Mouse (Mus musculus) heart, adult 8-10 months (tissue): ENCODE results near the gene Igf2r. TPM values are rescaled to one million over a fixed set of nuclear protein-coding genes. Genes with fewer than 3 reads are reported as not detected.

ENCODE experiments used
- DNase-seq: peaks from one replicate; pipeline ENCODE4 v3.0.0; 2022; ENCODE audit warnings: low spot score
- total RNA-seq, 4 experiments: library from RNA; stranded (reverse); gene quantifications; 2 replicates each; pipeline ENCODE4 v1.2.4; 2022

Igf2r gene
- total RNA-seq, 4 experiments from 2014 or later, result 103 to 124 (median 118) TPM

GRCm38 (mm10) chr17:12782861-12783847 lies 13.7 kb upstream of the Igf2r start:
- DNase-seq, result no peak

GRCm38 (mm10) chr17:12781101-12781500 lies 11.6 kb upstream of the Igf2r start:
- DNase-seq, result no peak

- no peak for DNase-seq
Observed at GRCm38 (mm10) chr17:12780125-12780524, 10.7 kb upstream of the Igf2r start.

GRCm38 (mm10) chr17:12779442-12779841 lies 10.0 kb upstream of the Igf2r start:
- DNase-seq, result no peak

- DNase-seq, result no peak
Observed at GRCm38 (mm10) chr17:12773956-12774355, 4.5 kb upstream of the Igf2r start.

- no peak for DNase-seq
Observed at GRCm38 (mm10) chr17:12770500-12770899, 1.0 kb upstream of the Igf2r start.

- DNase-seq, result no peak
Observed at GRCm38 (mm10) chr17:12768415-12769379, 767 bp downstream of the Igf2r start.

- DNase-seq, result no peak
Observed at GRCm38 (mm10) chr17:12767294-12767852, 2.1 kb downstream of the Igf2r start.

GRCm38 (mm10) chr17:12763412-12763811 lies 6.1 kb downstream of the Igf2r start:
- no peak for DNase-seq

GRCm38 (mm10) chr17:12760355-12761146 lies 8.9 kb downstream of the Igf2r start:
- no peak for DNase-seq

- peak; percentile 83 for DNase-seq
Observed at GRCm38 (mm10) chr17:12759646-12760074, 9.8 kb downstream of the Igf2r start.

- DNase-seq, result peak; percentile 61
Observed at GRCm38 (mm10) chr17:12758701-12759455, 10.6 kb downstream of the Igf2r start.

GRCm38 (mm10) chr17:12757990-12758389 lies 11.5 kb downstream of the Igf2r start:
- DNase-seq, result no peak

GRCm38 (mm10) chr17:12757161-12757560 lies 12.3 kb downstream of the Igf2r start:
- no peak for DNase-seq

- DNase-seq, result no peak
Observed at GRCm38 (mm10) chr17:12755951-12756350, 13.5 kb downstream of the Igf2r start.

- DNase-seq, result no peak
Observed at GRCm38 (mm10) chr17:12755146-12755545, 14.3 kb downstream of the Igf2r start.

GRCm38 (mm10) chr17:12754243-12755007 lies 15.0 kb downstream of the Igf2r start:
- no peak for DNase-seq

- no peak for DNase-seq
Observed at GRCm38 (mm10) chr17:12753050-12753449, 16.4 kb downstream of the Igf2r start.

- no peak for DNase-seq
Observed at GRCm38 (mm10) chr17:12751641-12752040, 17.8 kb downstream of the Igf2r start.
